Mouse (Mus musculus): ENCODE results near the gene Lgals3.

The Lgals3 gene

DNA sequence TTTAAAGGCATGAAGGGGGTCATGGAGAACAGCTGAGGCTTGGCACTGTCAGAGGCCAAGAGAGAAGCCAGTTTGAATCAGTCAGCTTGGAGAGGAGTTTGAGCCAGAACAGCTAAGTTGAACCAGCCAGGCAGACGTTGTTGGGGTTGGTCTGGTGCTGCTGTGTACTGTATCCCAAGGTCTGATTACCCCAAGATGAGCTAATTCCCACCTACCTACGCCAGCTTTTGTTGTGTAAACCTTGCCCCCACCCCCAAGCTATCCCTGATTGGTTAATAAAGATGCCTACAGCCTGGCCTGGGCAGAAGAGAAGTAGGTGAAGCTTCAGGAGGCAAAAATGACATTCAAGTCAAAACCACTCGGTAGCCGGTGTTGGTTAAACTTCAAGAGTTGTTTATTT is 54.9 kb downstream of the Lgals3 start:
- DNase-seq (ENCODE audit: low read depth, low spot score) = no peak

DNA sequence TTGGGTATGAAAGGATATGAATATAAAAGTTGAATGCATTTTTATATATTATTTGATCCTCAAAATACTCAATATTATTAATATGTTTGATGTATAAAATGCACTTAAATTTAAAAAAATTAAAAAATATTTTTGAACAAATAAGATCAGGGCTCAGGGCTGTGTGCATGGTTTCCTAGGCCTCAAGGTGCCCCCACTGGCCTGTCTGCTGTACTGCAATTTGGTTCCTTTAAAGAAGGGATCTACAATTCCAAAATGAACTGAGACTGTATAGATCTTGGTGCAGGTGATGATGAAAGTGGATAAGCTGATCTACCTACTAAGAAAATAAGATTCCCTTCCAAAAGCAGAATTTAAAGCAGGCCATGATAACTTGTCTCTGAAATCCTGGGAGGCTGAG is 65.4 kb downstream of the Lgals3 start:
- no peak for DNase-seq (ENCODE audit: low read depth, low spot score)
